Mouse (Mus musculus) lung, adult 2 months (tissue): ENCODE data around the gene Abcb11.

Experiments
- CTCF ChIP-seq: fragments of 200-500 bp; IDR thresholded peaks from 2 replicates; pipeline ENCODE4 v1.5.1; 2011; ENCODE audit warnings: mild to moderate bottlenecking, low read length, control low read depth; ENCODE audit not compliant: insufficient read depth
- POLR2A ChIP-seq: fragments of 200-500 bp; IDR thresholded peaks from 2 replicates; pipeline ENCODE4 v1.6.1; 2011; ENCODE audit warnings: low read depth, mild to moderate bottlenecking, control low read depth, low read length, borderline replicate concordance; ENCODE audit errors: extremely low read depth

DNA sequence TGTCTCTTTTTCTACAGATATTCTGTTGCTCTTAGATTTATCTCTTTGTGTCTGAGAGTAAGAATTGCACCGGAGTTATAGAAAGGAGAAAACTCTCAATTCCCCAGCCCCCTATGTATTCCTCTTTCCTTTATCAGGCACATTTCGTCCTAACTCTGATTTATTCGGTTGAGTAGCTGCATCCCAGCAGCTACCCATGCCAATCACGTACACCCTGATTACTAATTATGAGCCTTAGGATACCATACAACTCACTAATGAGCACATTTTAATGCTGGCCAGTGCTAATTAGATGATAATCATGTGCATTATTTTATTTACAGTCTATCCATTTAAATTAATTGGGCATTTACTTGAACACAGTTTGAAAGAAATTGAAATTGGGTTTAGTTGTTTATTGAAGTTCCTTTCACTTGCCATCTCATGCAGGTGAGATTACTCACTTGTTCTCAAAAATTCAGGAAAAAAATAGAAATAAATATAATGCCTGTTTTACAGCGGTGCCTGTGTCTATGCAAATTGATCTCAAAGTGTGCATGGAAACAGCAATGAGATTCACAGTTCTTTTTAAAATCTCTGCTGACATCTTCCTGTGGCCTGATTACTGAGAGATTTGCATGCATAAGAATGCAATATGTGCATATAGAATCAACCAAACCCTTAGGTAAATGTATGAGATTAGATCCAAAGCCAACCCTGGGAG is 107.3 kb downstream of the Abcb11 start:
- TF ChIP-seq CTCF = no peak
- no peak for TF ChIP-seq POLR2A
